Mouse (Mus musculus) cerebellum, adult 18-20 months (tissue): ENCODE data around the gene Chtf18.
A peak's percentile ranks its signal among the peaks of the same experiment; 100 is the strongest.

Source experiments
- DNase-seq, 2 experiments: peaks; one replicate each; pipeline ENCODE4 v3.0.0; 2021

Chtf18 gene

DNA sequence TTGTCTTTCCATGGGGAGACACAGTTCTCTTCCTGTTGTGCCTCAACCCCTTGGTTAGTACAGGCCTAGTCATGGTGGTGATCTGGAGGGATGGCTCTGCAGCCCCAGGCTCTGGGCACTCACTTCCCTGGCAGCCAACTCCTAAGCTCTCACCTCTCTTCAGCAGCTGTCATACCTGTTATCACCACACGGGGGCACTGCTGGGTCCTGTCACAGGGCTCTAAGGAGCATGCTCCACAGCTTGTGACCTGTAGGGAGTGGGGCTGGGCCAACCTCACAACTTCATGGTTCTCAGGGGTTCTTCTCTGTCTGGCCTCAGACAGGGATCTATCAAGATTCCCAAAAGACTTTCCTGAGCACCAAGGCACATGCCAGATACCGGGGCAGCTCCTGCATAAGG lies 4.9 kb upstream of the Chtf18 start:
- DNase-seq = peak; percentile 87 to 88

DNA sequence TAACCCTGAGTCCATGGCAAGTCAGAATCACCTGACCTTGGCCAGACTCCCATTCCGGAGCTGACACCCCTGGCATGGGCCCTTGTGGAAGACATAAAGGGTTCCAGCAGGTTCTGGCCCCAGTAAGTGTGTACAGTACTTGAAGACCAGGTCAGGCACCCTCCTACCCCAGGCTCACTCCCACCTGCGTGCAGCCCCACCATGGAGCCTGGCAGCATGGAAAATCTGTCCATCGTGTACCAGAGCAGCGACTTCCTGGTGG lies 721 bp upstream of the Chtf18 start:
- DNase-seq = no peak

DNA sequence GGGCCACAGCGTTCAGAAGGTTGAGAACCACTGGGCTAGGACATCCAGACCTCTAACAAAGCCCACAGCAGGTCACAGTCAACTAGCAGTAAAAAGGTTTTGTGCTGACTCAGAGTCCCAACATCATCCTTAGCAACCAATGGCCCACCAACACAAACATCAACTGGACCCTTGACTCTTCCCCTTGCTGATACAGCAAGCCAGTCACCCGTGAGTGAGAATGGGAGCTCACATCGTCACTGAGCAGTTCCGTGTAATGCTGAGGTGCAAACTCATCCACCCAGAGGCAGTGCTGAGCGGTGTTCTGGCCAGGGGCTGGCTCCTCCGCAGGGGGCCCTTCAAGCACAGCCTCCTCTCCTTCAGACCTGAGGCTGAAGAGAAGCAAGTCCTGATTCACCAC lies 2.0 kb downstream of the Chtf18 start:
- DNase-seq = no peak

DNA sequence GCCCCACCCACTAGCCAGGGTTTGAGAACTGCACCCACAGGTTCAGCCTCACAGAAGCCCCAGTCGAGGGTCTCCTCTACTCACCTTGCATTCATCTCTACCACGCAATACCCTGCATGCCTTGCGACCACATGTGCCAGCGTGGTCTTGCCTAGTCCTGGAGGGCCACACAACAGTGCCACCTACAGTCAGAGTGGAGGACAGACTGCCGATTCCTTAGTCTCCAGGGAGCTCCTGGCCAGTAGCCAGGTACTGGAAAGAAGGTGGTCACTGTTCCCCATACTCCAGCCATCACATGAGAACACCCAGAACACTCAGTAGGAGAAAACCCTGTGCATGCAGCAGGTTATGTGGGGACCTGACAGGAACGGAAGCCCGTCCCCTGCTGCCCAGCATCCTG lies 3.3 kb downstream of the Chtf18 start:
- no peak for DNase-seq

DNA sequence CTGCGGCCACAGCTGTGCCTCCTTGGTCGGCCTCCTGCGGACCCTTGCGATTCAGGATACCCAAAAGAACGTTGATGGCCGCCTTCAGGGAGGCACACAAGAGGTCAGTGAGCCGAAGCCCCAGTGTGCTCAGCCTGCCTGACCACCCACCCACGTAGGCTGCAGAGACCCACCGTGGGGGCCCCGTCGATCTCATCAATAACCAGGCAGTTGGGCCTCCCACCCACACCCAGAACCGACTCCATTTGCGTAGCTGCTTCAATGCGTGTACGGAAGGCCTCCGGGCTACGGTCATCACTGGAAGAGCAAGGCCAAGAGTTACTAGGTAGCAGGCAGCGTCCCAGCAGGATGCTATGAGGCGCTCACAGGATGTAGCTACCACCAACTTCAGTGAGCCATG lies 3.7 kb downstream of the Chtf18 start:
- DNase-seq = no peak

DNA sequence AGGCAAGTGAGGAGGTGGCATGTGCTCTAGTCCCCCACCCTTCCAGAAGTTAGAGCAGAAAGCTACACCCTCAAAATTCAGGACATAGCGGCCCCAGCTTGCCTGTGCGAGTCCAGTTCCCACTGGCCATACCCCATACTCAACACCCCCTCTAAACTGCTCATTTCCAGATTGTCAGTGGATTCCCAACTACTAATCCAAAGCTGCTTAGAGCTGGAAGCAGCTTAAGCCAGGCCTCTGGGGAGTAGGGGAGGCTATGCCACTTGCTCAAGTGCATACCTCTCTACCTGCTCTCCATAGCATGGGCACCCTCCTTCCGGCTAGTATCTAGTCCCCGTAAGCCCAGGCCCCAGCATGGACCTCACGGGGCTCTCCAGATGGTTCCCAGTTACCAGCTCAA lies 5.7 kb downstream of the Chtf18 start:
- DNase-seq = no peak

DNA sequence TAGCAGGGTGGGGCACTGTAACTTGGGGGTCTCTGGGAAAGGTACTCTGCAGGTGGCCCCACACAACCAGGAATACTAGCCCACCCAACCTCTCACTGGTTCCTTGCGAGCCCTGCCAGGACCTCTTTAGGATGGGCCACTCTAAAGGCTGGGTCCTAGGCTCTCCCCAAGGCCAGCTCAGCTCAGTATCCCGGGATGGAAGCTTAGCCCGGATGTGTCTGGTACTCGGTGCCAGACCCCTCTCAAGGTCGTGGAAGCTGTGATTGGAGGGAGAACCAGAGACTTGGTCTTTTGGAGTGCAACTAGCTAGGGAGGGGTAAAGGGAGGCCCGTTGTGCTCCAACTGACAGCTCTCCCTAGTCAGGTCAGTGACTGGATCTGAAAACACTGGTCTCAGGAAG lies 9.5 kb downstream of the Chtf18 start:
- DNase-seq = no peak

DNA sequence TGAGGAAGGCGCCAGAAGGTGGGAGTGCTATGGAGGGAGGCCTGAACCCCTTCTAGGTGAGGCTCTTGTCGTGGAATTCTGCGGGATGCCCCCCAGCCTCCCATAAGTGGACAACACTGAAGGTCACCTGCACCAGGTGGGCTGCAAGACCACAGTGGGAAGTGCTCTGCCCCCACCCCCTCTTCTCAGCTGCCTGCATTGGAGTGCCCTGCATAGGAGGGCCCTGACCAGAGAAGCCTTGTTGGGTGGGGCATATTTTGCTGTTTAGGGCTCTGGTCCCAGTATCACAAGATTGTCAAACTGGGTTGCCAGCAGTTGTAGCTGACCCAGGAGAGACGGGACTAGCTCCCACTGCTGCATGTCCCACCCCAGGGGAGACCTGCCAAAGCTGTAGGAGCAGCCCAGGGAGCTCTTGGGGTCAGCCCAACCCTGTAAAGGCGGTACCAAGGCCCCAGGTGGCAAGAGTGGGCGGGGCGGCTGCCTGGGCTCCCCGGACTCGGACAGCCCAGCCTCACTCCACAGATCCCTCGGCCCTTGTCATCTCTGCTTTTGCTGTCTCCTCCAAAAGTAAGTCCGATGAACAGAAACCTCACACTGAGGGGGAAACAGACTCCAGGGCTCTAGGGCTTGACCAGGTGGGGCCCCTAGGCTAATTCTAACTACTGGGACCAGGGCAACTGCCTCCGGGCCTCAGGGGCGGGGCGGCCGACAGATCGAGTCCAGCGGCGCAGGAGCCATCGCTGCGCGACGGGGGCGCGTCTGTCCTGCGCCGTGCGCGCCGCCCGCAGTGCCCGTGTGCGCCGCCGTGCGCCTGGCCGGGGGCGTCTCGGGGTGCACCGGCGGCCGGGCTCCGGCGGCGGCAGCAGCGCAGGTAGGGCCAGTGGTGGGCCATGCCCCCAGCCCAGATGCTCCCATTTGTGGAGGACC lies 10.2 kb downstream of the Chtf18 start, which contains the start of gene Gng13:
Gene Gng13, plus strand, starts transcription at position 461 of the 927 bp plus-strand sequence.
- no peak for DNase-seq

DNA sequence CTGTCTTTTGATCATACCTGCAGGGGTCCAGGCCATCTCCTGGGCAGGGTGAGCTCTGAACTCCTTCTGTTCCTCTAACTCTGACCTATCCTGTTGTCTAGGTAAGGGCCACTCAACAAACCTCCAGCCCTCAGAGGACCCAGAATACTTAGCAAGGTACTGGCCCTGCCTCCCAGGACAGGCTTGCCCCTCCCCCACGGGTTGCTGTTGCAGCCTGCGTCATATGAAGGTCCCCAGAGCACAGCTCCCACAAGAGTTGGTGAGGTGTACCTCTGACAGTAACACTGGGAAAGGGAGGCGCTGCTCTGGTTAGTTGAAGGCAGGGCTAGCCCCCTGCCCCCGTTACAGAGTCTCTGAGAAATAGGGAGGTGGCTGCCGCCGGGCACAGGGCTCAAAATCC lies 11.1 kb downstream of the Chtf18 start:
- DNase-seq = no peak

DNA sequence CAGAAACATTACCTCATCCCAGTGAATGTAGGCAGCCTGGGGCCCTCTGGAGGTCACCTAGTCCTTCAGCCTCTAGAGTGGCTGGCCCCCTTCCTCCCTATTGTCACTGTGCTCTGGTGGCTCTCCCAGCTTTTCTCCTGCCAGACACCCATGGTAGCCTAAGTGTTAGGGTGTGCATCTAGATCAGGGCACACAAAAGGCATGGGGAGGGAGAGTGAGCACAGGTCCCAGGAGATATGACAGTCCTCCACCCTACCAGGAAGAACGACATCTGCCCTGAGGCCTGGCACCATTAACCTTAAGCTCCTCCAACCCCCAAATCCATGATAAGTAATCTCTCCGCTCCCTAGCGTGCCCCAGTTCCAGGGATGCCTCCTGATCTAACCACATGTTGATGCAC lies 11.6 kb downstream of the Chtf18 start:
- DNase-seq = no peak

DNA sequence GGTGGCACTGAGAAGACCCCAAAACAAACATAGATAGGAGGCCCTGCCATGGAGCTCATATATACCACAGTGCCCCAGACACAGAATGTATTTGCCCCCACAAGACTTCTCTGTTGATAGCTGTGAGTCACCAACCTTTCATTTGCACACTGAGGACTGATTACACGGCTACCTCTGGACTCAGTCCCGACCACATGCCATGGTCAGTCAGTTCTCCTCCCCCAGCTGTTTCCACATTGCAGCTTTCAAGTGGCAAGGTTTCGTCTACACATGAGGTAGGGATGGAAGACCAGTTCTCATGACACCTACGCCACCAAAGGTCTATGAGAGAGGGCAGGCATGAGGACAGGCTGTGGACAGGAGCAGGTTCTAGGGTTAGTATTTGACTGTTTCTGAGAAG lies 16.1 kb downstream of the Chtf18 start:
- no peak for DNase-seq

DNA sequence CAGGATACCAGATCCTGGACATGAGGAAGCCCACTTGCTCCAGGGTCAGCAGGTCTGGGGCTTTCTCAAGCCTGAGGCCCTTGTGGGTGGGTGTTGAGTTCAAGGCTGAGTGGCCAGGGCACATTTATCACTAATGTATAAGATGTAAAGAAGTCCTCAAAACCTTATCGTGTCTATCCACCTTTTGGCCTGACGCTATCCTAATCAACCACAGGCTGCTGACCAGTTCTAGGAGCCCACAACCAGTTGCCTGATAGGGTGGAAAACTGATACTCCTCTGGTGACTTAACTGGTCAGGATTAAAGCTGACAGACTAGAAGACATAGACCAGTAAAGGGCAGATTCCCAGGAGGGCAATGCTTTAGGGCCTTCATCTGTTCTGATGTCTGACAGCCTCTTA lies 17.2 kb downstream of the Chtf18 start:
- DNase-seq = no peak

DNA sequence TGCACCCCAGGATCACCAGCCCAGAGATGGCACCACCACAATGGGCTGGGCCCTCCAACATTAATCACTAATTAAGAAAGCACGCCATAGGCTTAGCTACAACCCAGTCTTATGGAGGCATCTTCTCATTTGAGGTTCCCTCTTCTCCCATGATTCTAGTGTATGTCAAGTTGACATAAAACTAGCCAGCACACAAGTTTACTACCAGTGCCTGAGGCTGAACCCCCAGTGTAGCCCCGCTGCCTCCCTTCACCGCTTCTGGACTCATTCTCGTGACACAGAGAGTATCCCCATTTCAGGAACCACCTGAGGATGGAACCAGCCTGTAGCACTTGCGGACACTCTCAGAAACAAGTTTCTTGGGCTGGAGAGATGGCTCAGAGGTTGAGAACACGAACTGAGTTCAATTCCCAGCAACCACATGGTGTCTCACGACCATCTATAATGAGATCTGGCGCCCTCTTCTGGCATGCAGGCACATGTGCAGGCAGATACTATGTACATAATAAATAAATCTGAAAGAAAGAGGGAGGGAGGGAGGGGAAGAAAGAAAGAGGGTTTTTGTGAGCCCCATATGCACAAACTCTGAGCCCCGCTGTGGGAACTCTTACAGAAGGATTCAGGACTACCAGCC lies 26.2 kb downstream of the Chtf18 start:
- no peak for DNase-seq

DNA sequence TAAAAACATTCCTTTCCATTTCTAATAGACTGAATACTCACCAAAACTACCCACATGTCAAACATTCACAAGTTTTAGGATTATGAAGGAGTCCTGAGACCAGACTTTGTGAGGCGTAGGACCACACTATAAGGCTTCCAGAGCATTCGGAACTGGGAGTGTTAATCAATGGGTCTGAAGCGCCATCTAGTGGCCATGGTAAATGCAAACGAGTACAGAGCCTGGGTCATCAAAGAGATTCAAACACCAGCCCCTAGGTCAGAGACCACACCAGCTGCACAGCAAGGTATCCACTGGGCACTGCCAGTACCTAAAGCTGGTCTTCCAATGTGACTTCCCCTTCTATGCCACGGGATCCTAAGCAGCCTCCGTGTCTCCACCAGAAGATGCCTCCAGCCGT lies 28.8 kb downstream of the Chtf18 start:
- peak; percentile 74 to 82 for DNase-seq

DNA sequence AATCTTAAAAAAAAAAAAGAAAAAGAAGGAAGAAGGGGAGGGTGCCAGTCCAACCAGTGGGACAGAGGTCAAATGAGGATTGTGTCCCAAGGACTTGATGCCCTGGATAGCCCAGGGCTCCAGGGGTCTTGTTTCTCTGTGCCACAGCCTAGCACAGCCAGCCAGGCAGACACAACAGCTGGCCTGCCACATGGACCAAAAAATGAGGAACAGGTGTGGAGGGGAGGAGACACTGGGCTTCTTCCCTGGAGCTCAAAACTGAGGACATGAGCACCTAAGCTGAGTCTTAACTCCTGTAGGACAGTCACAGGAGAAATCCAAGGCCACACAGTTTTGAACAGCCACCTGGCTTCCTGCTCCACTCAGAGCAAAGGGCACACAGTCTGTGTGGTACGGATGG lies 31.0 kb downstream of the Chtf18 start:
- no peak for DNase-seq

DNA sequence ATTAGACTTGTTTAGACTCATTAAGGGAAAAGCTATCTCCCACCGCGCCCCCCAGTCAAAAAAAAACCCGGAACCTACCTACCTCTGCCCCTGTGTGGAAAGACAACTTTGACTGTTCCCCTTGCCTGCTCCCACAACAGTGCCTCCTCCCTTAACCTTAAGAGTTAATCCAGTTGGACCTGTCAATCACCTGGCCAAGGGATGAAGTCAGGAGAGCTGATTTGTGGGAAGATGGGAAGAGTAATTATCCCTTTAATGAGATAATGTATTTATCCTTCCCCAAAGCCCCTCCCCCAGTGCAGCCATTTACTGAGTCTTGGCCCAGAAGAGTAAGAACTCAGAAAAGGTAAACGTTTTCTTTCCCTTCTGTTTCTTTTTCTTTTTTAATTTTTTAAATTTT lies 38.3 kb downstream of the Chtf18 start:
- DNase-seq = no peak

DNA sequence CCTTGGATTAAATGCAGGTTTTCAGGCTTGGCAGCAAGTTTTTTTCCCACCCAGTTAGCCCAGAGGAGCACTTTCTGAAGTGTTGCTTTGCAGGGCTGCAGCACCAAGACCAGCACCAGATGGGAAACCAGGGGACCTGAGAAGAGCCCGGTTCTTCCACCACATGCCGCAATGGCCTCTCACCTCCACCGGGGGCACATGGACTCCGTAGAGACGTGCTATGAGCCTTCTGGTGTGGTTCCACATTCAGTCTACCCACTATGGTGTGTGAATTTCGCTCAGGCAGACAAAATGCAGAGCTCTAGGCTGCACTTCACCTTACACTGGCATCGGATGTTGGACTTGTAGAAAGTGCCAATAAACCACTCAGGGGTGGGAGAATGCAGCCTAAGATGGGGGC lies 40.9 kb downstream of the Chtf18 start:
- DNase-seq = no peak

DNA sequence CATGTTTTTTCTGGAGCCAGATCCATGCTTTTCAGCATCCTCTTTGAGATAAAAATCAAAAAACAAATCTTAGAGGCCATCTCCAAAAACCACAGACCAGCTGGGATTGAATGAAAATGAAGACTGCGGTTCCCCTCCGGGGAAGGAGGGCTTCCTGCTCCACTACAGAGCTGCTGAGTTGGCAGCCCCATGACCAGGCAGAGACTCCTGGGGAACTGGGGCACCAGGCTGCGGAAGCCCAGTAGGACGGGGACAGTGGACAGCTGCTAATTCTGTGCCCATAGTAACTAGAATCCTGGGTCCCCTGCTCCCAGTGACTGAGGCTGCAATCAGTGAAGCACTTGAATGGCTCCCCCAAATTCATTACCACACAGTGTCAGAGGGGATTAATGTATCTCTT lies 45.6 kb downstream of the Chtf18 start:
- DNase-seq = no peak

DNA sequence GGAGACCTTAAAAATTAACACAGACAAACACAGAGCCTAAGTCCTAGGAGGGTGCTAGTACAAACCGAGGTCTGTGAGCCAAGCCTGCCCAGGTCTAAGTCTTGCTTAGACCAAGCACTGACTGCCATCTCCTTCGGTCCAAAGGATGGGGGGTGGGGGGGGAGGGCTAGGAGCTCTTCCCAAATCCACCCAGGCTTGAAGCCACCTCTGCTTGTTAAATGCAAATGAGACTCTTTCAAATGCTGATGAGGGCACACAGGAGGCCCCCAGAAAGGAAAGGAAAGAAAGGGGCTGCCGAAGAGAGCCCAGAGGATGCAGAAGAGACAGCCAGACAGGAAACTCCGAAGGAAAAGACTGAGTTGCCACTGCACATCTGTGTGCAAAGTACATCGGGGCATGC lies 47.4 kb downstream of the Chtf18 start:
- no peak for DNase-seq

DNA sequence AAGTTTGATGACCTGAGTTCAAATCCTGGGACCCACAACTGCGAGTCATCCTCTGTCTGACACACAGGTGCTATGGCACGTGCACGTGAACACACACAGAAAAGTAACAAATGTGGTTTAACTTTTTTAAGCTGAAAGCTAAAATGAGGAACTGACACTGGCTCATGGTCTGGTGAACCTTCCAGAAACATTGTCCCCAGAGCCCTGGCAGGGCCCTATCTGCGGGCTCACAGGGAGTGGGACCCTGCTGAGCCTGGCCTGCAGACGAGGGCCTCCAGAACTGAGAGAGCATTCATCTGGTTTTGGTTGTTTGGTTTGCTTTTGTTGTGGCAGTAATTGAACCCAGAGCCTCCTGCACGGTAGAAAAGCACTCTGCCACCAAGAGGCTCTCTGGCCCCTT lies 49.2 kb downstream of the Chtf18 start:
- no peak for DNase-seq

DNA sequence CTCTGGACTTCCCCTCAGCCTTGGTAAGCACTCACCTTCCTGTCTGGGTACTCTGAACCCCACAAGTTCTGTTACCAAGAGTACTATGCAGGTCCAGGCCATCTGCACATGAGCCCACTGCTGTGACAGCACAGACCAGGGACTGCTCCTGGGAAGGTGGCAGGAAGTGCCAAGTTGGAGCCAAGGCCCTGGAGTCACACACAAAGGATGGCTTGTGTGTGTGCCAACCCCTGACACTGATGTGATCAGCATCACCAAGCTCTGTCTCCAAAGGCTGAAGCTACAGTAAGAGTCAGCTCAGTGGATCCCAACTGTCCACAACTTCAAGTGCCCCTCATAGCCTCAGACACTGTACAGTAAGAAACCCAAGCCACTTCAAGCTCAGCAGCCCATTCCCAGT lies 54.2 kb downstream of the Chtf18 start:
- DNase-seq = no peak
